Mouse (Mus musculus) heart, adult 11 months (tissue): ENCODE measurements at regions not wholly inside any gene's neighbourhood (a gene's known extent, or its start where the extent isn't known, plus 50 kb on each side); places are given as distances from the start of the nearest gene placed in this dataset.

Source experiments
- DNase-seq: peaks from one replicate; pipeline ENCODE4 v3.0.0; 2022

- no peak for DNase-seq
Observed at GRCm38 (mm10) chr1:135665484-135665883, 54.4 kb upstream of the Csrp1 start.

GRCm38 (mm10) chr1:135668331-135668730 is 51.5 kb upstream of the Csrp1 start:
- peak; percentile 98 for DNase-seq

- no peak for DNase-seq
Observed at GRCm38 (mm10) chr1:135668951-135669350, 50.9 kb upstream of the Csrp1 start.

- DNase-seq: peak; percentile 98
Observed at GRCm38 (mm10) chr1:135669803-135670202, 50.1 kb upstream of the Csrp1 start.
